Mouse (Mus musculus) embryonic stem cell, embryonic (primary cell): ENCODE measurements around the gene Gstt2.

Experiments
- CTCF ChIA-PET, 4 experiments: fragments of 300-600 bp in 2 of 4; fragments of 350-600 bp in 2 of 4; sonication (Branson Sonifier 250); formaldehyde crosslinking; loops; one replicate each; lab custom pipeline; 2022; ENCODE audit warnings: inconsistent platforms in 2 of 4; lab: Charles Lee
- POLR2A ChIA-PET, 4 experiments: fragments of 300-600 bp in 2 of 4; fragments of 350-600 bp in 2 of 4; sonication (Branson Sonifier 250); formaldehyde crosslinking; loops; one replicate each; lab custom pipeline; 2022; ENCODE audit warnings: antibody characterized with exemption in 4 of 4, inconsistent platforms in 1 of 4; lab: Charles Lee

Gstt2 gene

GRCm38 (mm10) chr10:75859786-75860470 lies 22.7 kb upstream of the Gstt2 start, which contains the start of gene Mif:
Mif (minus strand) TSS chr10:75860240.
- POLR2A ChIA-PET: interaction anchor here (0.5 to 10.3 kb wide), 94 partner anchors 8 to 302 kb away, joined by 3 to 260 read pairs (median 5); partner anchors contain the start of genes Gstt2 (in 4 of the 4), Cabin1 (in 3 of the 4), Ddt (in 3 of the 4) and Gm867 (in 3 of the 4)

GRCm38 (mm10) chr10:75859107-75859746 lies 22.0 kb upstream of the Gstt2 start:
- ChIA-PET POLR2A (interaction anchor here (0.5 to 10.3 kb wide), 86 partner anchors 8 to 302 kb away, joined by 3 to 260 read pairs (median 5); partner anchors contain the start of genes Gstt2 (in 4 of the 4), Ddt (in 3 of the 4), Gm867 (in 3 of the 4) and Cabin1 (in 2 of the 4)), CTCF (interaction anchor here in 3 of 4 experiments (0.5 to 1.7 kb wide), 16 partner anchors 8 to 273 kb away, joined by 3 to 12 read pairs (median 5); partner anchors contain the start of gene Cabin1 (in 2 of the 3))

More at GRCm38 (mm10) chr10:75859786-75860470, 22.7 kb upstream of the Gstt2 start, which contains the start of gene Mif:
- CTCF ChIA-PET: interaction anchor here in 3 of 4 experiments (0.5 to 1.8 kb wide), 17 partner anchors 9 to 274 kb away, joined by 3 to 12 read pairs (median 5); partner anchors contain the start of genes Cabin1 (in 2 of the 3) and Gstt2 (in 1 of the 3)

GRCm38 (mm10) chr10:75857598-75857997 lies 20.4 kb upstream of the Gstt2 start:
- CTCF ChIA-PET: interaction anchor here in 3 of 4 experiments (0.6 to 1.5 kb wide), 6 partner anchors 25 to 656 kb away, joined by 3 to 6 read pairs (median 4); no protein-coding TSS in a partner anchor
- POLR2A ChIA-PET: interaction anchor here (0.5 to 10.3 kb wide), 33 partner anchors 7 to 343 kb away, joined by 3 to 260 read pairs (median 5); partner anchors contain the start of genes Gstt2 (in 3 of the 4), Ddt (in 2 of the 4), Gm867 (in 2 of the 4) and Mmp11 (in 2 of the 4)

- POLR2A ChIA-PET: interaction anchor here in 3 of 4 experiments (0.5 to 10.3 kb wide), 24 partner anchors 8 to 188 kb away, joined by 3 to 260 read pairs (median 5); partner anchors contain the start of genes Mmp11 (in 3 of the 3), Gstt2 (in 2 of the 3), Chchd10 (in 1 of the 3) and Ddt (in 1 of the 3)
- CTCF ChIA-PET: interaction anchor here in 1 of 4 experiments (0.6 kb wide), 2 partner anchors 94 to 657 kb away, joined by 4 to 6 read pairs; no protein-coding TSS in a partner anchor
Observed at GRCm38 (mm10) chr10:75856976-75857375, 19.8 kb upstream of the Gstt2 start.

GRCm38 (mm10) chr10:75856155-75856907 lies 19.1 kb upstream of the Gstt2 start:
- CTCF ChIA-PET: no interaction called here
- POLR2A ChIA-PET: interaction anchor here in 3 of 4 experiments (0.6 to 10.3 kb wide), 17 partner anchors 9 to 92 kb away, joined by 3 to 260 read pairs (median 5); partner anchors contain the start of genes Gm867 (in 2 of the 3), Gstt2 (in 2 of the 3), Mmp11 (in 2 of the 3) and Cabin1 (in 1 of the 3)

- POLR2A ChIA-PET: interaction anchor here in 3 of 4 experiments (0.9 to 11.8 kb wide), 9 partner anchors 11 to 95 kb away, joined by 3 to 260 read pairs (median 7); partner anchors contain the start of genes Gstt2 (in 2 of the 3) and Smarcb1 (in 1 of the 3)
- CTCF ChIA-PET: interaction anchor here in 3 of 4 experiments (1.0 to 11.3 kb wide), 6 partner anchors 20 to 269 kb away, joined by 3 to 126 read pairs (median 6); partner anchors contain the start of gene Gstt2 (in 1 of the 3)
Observed at GRCm38 (mm10) chr10:75855416-75855981, 18.3 kb upstream of the Gstt2 start.

- ChIA-PET CTCF (interaction anchor here in 3 of 4 experiments (0.5 to 11.3 kb wide), 8 partner anchors 19 to 269 kb away, joined by 3 to 126 read pairs (median 4); partner anchors contain the start of gene Gstt2 (in 1 of the 3)), POLR2A (interaction anchor here in 3 of 4 experiments (0.9 to 11.8 kb wide), 10 partner anchors 10 to 96 kb away, joined by 3 to 260 read pairs (median 9); partner anchors contain the start of genes Gstt2 (in 2 of the 3) and Smarcb1 (in 1 of the 3))
Observed at GRCm38 (mm10) chr10:75854791-75855190, 17.6 kb upstream of the Gstt2 start.

GRCm38 (mm10) chr10:75854096-75854495 lies 16.9 kb upstream of the Gstt2 start:
- CTCF ChIA-PET: interaction anchor here (0.6 to 11.3 kb wide), 28 partner anchors 15 to 709 kb away, joined by 3 to 126 read pairs (median 5); partner anchors contain the start of genes Gstt2 (in 2 of the 4), Cabin1 (in 1 of the 4), Chchd10 (in 1 of the 4) and Ddt (in 1 of the 4)
- POLR2A ChIA-PET: interaction anchor here (0.5 to 11.8 kb wide), 20 partner anchors 12 to 276 kb away, joined by 3 to 260 read pairs (median 4); partner anchors contain the start of genes Gstt2 (in 2 of the 4), Cabin1 (in 1 of the 4), Ddt (in 1 of the 4) and Gm867 (in 1 of the 4)

- POLR2A ChIA-PET: interaction anchor here (0.5 to 11.8 kb wide), 24 partner anchors 9 to 285 kb away, joined by 3 to 260 read pairs (median 4); partner anchors contain the start of genes Gstt2 (in 2 of the 4), Cabin1 (in 1 of the 4), Ddt (in 1 of the 4) and Gm867 (in 1 of the 4)
- CTCF ChIA-PET: interaction anchor here (0.6 to 11.3 kb wide), 35 partner anchors 14 to 709 kb away, joined by 3 to 126 read pairs (median 4); partner anchors contain the start of genes Gstt2 (in 2 of the 4), Cabin1 (in 1 of the 4), Chchd10 (in 1 of the 4) and Ddt (in 1 of the 4)
Observed at GRCm38 (mm10) chr10:75853452-75853851, 16.2 kb upstream of the Gstt2 start.

GRCm38 (mm10) chr10:75852539-75853125 lies 15.4 kb upstream of the Gstt2 start:
- CTCF ChIA-PET: interaction anchor here in 3 of 4 experiments (0.5 to 11.3 kb wide), 15 partner anchors 17 to 289 kb away, joined by 3 to 126 read pairs (median 6); partner anchors contain the start of gene Gstt2 (in 2 of the 3)

GRCm38 (mm10) chr10:75851681-75852080 lies 14.5 kb upstream of the Gstt2 start:
- ChIA-PET POLR2A (interaction anchor here (0.5 to 11.8 kb wide), 53 partner anchors 8 to 289 kb away, joined by 3 to 189 read pairs (median 4); partner anchors contain the start of genes Cabin1 (in 3 of the 4), Ddt (in 3 of the 4), Gstt2 (in 3 of the 4) and Mif (in 3 of the 4)), CTCF (interaction anchor here (0.6 to 11.3 kb wide), 37 partner anchors 12 to 1244 kb away, joined by 3 to 126 read pairs (median 4); partner anchors contain the start of genes Gstt2 (in 4 of the 4) and Ddt (in 1 of the 4))

More at GRCm38 (mm10) chr10:75852539-75853125, 15.4 kb upstream of the Gstt2 start:
- POLR2A ChIA-PET: interaction anchor here in 3 of 4 experiments (0.7 to 11.8 kb wide), 15 partner anchors 7 to 209 kb away, joined by 3 to 260 read pairs (median 5); partner anchors contain the start of genes Gstt2 (in 2 of the 3), Mif (in 1 of the 3) and Susd2 (in 1 of the 3)

- ChIA-PET POLR2A (interaction anchor here (0.6 to 11.8 kb wide), 57 partner anchors 9 to 288 kb away, joined by 3 to 189 read pairs (median 4); partner anchors contain the start of genes Gstt2 (in 4 of the 4), Cabin1 (in 3 of the 4), Ddt (in 3 of the 4) and Mif (in 3 of the 4)), CTCF (interaction anchor here (0.6 to 11.3 kb wide), 39 partner anchors 9 to 1243 kb away, joined by 3 to 126 read pairs (median 4); partner anchors contain the start of genes Gstt2 (in 3 of the 4), Ddt (in 2 of the 4) and Mif (in 1 of the 4))
Observed at GRCm38 (mm10) chr10:75851076-75851475, 13.9 kb upstream of the Gstt2 start.

GRCm38 (mm10) chr10:75848382-75848781 lies 11.2 kb upstream of the Gstt2 start:
- POLR2A ChIA-PET: interaction anchor here (0.5 to 11.8 kb wide), 16 partner anchors 9 to 87 kb away, joined by 3 to 189 read pairs (median 3); partner anchors contain the start of genes Gstt2 (in 3 of the 4), Mif (in 2 of the 4), Chchd10 (in 1 of the 4) and Ddt (in 1 of the 4)
- CTCF ChIA-PET: interaction anchor here (0.6 to 11.3 kb wide), 6 partner anchors 13 to 885 kb away, joined by 3 to 126 read pairs (median 6); partner anchors contain the start of gene Gstt2 (in 2 of the 4)
